Mouse (Mus musculus): ENCODE measurements around the gene Nkpd1. TPM values are rescaled to one million over a fixed set of nuclear protein-coding genes. Genes with fewer than 3 reads are reported as not detected.

Gene Nkpd1
- polyA plus RNA-seq, 1 experiment from 2014 or later, result 0.11 TPM

DNA sequence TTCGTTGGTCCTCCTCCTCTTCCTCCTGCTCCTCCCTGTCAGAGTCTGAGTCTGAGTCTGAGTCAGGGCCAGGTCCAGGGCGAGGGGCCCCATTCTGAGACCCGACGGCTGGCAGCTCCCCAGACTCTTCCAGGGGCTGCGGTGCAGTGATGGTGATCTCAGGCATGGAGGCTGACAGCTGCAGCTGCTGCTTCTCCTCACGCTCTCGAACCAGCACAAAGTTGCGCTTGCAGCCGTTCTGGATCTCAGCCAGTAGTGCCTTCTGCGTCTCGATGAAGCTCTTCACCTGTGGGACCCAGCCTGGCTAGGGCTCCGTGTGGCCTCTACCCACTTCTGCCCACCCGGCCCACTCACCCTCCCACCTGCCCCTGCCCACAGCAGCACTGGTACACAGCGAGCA lies 14.6 kb downstream of the Nkpd1 start:
- no peaks in the 10 kb centered on the region for H3K9me3 ChIP-seq (ENCODE audit: low read depth, low read length)
- H3K4me3 ChIP-seq (ENCODE audit: low read depth, low read length), result no peak overlapping the region
- H3K36me3 ChIP-seq (ENCODE audit: insufficient read depth), result peaks cover 73% of the 10 kb centered on the region
- no peak for TF ChIP-seq CTCF (IDR thresholded peaks at IDR 0.05; ENCODE audit: low read depth)
- WGBS, result 67% methylated on average over 14 of the region's 14 CpGs
- ATAC-seq (ENCODE audit: insufficient read depth) (no peak), DNase-seq (no peak)
- H3K27ac ChIP-seq (ENCODE audit: low read depth), result no peak overlapping the region
- no peaks in the 10 kb centered on the region for H3K4me1 ChIP-seq (ENCODE audit: insufficient read depth)
- H3K9ac ChIP-seq, result no peak overlapping the region
- no peaks in the 10 kb centered on the region for H3K27me3 ChIP-seq (ENCODE audit: insufficient read depth, low read length)
- H3K4me2 ChIP-seq, result no peak overlapping the region

DNA sequence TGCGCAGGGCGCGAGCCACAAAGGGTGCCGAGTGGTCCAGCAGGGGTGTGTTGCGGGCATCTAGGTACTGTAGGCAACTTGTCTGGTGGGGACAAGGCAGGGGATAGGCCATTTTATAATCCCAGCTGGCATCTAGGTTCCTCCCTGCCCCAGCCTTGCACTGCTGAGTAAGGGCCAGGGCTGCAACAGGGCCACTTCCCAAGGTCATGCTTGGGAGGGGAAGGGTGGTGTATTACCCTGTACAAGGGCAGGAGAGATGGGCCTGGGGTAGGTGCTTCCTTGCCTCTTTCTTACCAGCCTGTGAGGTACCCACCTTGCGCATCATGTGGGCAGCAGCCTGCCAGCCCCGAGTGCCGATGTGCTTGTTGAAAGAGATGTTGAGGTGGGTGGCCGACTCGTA lies 17.0 kb downstream of the Nkpd1 start:
- H3K27me3 ChIP-seq (ENCODE audit: insufficient read depth, low read length), result no peaks in the 10 kb centered on the region
- H3K27ac ChIP-seq (ENCODE audit: low read depth), result no peak overlapping the region
- no peak overlapping the region for H3K9ac ChIP-seq
- H3K36me3 ChIP-seq (ENCODE audit: insufficient read depth), result peaks cover 58% of the 10 kb centered on the region
- no peak overlapping the region for H3K4me3 ChIP-seq (ENCODE audit: low read depth, low read length)
- no peaks in the 10 kb centered on the region for H3K9me3 ChIP-seq (ENCODE audit: low read depth, low read length)
- no peak overlapping the region for H3K4me2 ChIP-seq
- ATAC-seq (ENCODE audit: insufficient read depth), result no peak
- no peak for TF ChIP-seq CTCF (IDR thresholded peaks at IDR 0.05; ENCODE audit: low read depth)
- H3K4me1 ChIP-seq (ENCODE audit: insufficient read depth), result no peaks in the 10 kb centered on the region
- 93% methylated on average over 10 of the region's 10 CpGs for WGBS
- no peak for DNase-seq

DNA sequence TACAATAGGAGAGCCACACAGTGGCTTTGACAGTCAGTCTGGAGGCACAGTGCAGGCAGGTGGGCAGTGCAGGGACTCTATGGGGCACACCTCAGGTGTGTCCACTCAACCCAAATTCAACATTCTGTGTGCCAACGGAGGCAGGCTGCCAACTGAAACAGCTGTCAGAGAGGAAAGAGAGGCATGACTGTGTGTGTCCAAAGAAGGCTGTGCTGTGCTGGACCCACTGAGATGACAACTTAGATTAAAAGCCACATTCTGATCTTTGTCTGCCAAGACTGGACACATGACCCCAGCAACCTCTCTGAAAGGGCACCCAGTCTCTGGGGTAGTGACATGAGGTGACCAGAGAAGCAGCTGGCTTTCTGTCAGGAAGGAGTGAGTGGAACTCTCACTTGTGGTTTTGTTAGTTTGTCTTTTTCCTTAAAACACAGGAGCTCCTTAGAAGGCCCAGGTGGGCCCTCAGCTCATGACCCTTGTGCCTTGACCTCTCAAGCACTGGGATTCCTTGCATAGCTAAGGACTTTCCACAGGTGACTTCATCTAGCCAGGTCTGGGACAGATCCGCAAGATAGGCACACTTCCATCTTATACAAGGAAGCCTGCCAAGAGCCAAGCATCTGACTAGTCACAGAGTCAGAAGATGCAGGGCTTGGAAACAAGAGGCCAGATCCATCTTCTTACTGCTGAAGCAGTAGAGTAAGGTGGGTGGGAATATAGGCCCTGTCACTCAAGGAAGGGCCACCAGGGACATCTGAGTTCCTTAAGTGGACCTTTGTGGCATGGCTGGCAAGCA lies 23.3 kb downstream of the Nkpd1 start:
- Histone ChIP-seq H3K36me3 (ENCODE audit: insufficient read depth) (no peaks in the 10 kb centered on the region), H3K27ac (ENCODE audit: low read depth) (no peak overlapping the region), H3K27me3 (ENCODE audit: insufficient read depth, low read length) (no peaks in the 10 kb centered on the region), H3K4me2 (no peak overlapping the region), H3K9ac (no peak overlapping the region), H3K4me1 (ENCODE audit: insufficient read depth) (no peaks in the 10 kb centered on the region), H3K9me3 (ENCODE audit: low read depth, low read length) (no peaks in the 10 kb centered on the region), H3K4me3 (ENCODE audit: low read depth, low read length) (no peak overlapping the region)
- 67% methylated on average over 2 of the region's 2 CpGs for WGBS
- ATAC-seq (ENCODE audit: insufficient read depth) (no peak), DNase-seq (no peak)
- no peak for TF ChIP-seq CTCF (IDR thresholded peaks at IDR 0.05; ENCODE audit: low read depth)

DNA sequence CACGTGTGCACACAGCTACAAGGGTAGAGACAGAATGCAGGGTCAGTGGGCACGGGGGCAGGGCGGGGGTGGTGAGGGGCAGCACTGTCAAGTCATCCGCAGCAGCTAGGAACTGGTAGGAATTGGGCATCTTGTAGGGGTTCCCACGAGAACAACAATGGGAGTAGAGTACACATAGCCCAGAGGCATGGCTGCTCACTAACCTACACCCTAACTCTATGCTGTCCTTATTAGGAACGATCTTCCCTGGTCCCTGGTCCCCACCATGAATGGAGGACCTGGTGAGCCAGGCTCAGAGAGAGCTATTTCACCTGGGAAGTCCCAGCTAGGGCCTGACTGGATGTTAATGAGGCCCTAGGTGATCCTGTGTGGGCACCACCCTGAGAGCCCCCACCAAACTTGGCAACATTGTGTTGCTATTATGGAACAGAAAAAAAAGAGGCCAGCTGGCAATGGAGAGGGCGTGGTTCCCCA lies 24.1 kb downstream of the Nkpd1 start:
- ATAC-seq (ENCODE audit: insufficient read depth), result no peak

DNA sequence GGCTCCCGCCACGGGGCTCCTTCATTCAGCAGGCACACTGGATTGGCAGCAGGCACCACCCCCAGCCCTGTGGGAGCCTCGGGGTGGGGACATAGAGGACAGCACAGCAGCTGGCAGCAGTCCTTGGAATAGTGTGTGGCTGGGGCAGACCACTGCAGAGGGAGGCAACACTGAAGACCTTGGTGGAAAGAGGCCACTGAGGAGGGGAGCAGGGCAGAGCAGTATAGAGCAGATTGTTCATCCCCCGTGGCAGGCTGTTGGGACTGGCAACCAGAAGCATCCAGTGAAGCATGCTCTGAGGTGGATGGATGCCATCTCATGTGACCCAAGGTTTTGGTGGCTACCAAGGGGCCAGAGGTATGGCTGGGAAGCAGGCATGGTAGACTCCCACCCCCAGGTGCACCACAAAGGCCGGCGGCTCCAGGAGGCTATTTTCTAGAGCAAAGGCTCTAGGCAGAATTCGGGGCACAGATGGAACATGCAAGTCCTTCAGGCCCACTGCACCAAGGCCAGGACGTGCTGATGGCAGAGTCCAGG lies 24.6 kb downstream of the Nkpd1 start:
- H3K4me3 ChIP-seq (ENCODE audit: low read depth, low read length), result no peak overlapping the region
- peaks cover 10% of the 10 kb centered on the region for H3K4me1 ChIP-seq (ENCODE audit: insufficient read depth)
- H3K27ac ChIP-seq (ENCODE audit: low read depth), result no peak overlapping the region
- WGBS, result 72% methylated on average over 8 of the region's 8 CpGs
- no peak overlapping the region for H3K9ac ChIP-seq
- H3K27me3 ChIP-seq (ENCODE audit: insufficient read depth, low read length), result no peaks in the 10 kb centered on the region
- H3K36me3 ChIP-seq (ENCODE audit: insufficient read depth), result 0 out of 2 replicates have a peak, but pooled peaks cover 3% of the 10 kb centered on the region
- H3K9me3 ChIP-seq (ENCODE audit: low read depth, low read length), result no peaks in the 10 kb centered on the region
- ATAC-seq (ENCODE audit: insufficient read depth), result 0 out of 2 replicates have a peak, but pooled peaks have one; percentile 12
- DNase-seq, result no peak
- H3K4me2 ChIP-seq, result no peak overlapping the region
- no peak for TF ChIP-seq CTCF (IDR thresholded peaks at IDR 0.05; ENCODE audit: low read depth)

More for the DNA sequence above, 24.1 kb downstream of the Nkpd1 start:
- peaks cover 6% of the 10 kb centered on the region for H3K4me1 ChIP-seq (ENCODE audit: insufficient read depth)
- WGBS, result 75% methylated on average over 7 of the region's 7 CpGs
- H3K9me3 ChIP-seq (ENCODE audit: low read depth, low read length), result no peaks in the 10 kb centered on the region
- H3K9ac ChIP-seq, result no peak overlapping the region
- no peaks in the 10 kb centered on the region for H3K27me3 ChIP-seq (ENCODE audit: insufficient read depth, low read length)
- H3K4me2 ChIP-seq, result no peak overlapping the region
- TF ChIP-seq CTCF (IDR thresholded peaks at IDR 0.05; ENCODE audit: low read depth), result no peak
- 0 out of 2 replicates have a peak, but pooled peaks cover under 1% of the 10 kb centered on the region for H3K36me3 ChIP-seq (ENCODE audit: insufficient read depth)
- DNase-seq, result no peak
- no peak overlapping the region for H3K4me3 ChIP-seq (ENCODE audit: low read depth, low read length)
- 0 out of 2 replicates have a peak overlapping the region, but pooled peaks have one; percentile 42 for H3K27ac ChIP-seq (ENCODE audit: low read depth)

DNA sequence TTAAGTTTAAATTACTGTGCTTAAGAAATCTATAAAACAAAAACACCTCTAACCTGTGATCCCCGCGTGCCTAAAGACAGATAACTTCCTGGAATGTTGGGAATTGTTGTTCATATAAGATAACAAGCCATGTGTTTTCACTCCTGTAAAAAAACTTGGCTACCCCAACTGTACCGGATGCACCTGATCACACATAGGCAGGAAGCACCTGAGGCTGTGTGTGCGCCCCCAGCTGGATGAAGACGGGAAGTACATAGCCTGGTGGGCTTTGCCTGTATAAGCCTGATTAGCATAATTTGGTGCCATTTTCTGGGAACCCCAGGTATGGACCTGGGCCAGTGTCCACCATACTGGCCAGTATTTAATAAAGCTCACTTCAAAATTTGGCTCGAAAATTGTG lies 25.9 kb downstream of the Nkpd1 start:
- Histone ChIP-seq H3K9ac (no peak overlapping the region), H3K27ac (ENCODE audit: low read depth) (no peak overlapping the region), H3K36me3 (ENCODE audit: insufficient read depth) (0 out of 2 replicates have a peak, but pooled peaks cover 3% of the 10 kb centered on the region), H3K4me3 (ENCODE audit: low read depth, low read length) (no peak overlapping the region), H3K4me2 (no peak overlapping the region), H3K9me3 (ENCODE audit: low read depth, low read length) (no peaks in the 10 kb centered on the region), H3K27me3 (ENCODE audit: insufficient read depth, low read length) (no peaks in the 10 kb centered on the region), H3K4me1 (ENCODE audit: insufficient read depth) (peaks cover 10% of the 10 kb centered on the region)
- no peak for ATAC-seq (ENCODE audit: insufficient read depth)
- DNase-seq, result peak; percentile 56
- TF ChIP-seq CTCF (IDR thresholded peaks at IDR 0.05; ENCODE audit: low read depth), result peak; percentile 69
- WGBS, result 47% methylated on average over 6 of the region's 6 CpGs

DNA sequence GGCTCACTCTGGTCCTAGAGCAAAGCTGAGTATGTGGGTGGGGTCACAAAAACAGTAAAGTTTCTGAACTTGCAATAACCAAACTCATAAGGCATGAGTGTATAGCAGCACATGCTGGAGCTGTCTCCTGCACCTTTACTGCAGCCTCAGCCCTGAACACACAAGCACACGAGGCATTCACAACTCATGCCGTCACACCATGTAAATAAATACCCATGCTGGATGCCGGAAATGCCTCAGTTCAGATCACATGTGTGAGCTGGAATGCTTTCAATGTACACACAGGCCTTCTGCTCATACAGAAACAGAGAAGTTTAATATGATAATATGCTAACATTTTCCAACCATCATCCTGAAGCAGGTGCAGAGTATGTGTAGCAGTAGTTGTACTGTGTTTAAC lies 28.4 kb downstream of the Nkpd1 start:
- 13% methylated on average over 3 of the region's 3 CpGs for WGBS
- no peaks in the 10 kb centered on the region for H3K9me3 ChIP-seq (ENCODE audit: low read depth, low read length)
- H3K4me1 ChIP-seq (ENCODE audit: insufficient read depth), result peaks cover 10% of the 10 kb centered on the region
- H3K9ac ChIP-seq, result no peak overlapping the region
- ATAC-seq (ENCODE audit: insufficient read depth) (no peak), DNase-seq (peak; percentile 51)
- H3K4me3 ChIP-seq (ENCODE audit: low read depth, low read length), result no peak overlapping the region
- 0 out of 2 replicates have a peak overlapping the region, but pooled peaks have one; percentile 48 for H3K27ac ChIP-seq (ENCODE audit: low read depth)
- no peak for TF ChIP-seq CTCF (IDR thresholded peaks at IDR 0.05; ENCODE audit: low read depth)
- H3K36me3 ChIP-seq (ENCODE audit: insufficient read depth), result 0 out of 2 replicates have a peak, but pooled peaks cover 3% of the 10 kb centered on the region
- no peak overlapping the region for H3K4me2 ChIP-seq
- H3K27me3 ChIP-seq (ENCODE audit: insufficient read depth, low read length), result no peaks in the 10 kb centered on the region
